Mouse (Mus musculus) gastrocnemius, adult 18-20 months (tissue): ENCODE results near the gene Rbm47. TPM values are rescaled to one million over a fixed set of nuclear protein-coding genes. Genes with fewer than 3 reads are reported as not detected.
A peak's percentile ranks its signal among the peaks of the same experiment; 100 is the strongest.
"Not testable (repeated sequence)": the region's sequence is repeated elsewhere in the genome, so short reads cannot be mapped to it uniquely, and the experiment has no call there.

ENCODE experiments used
- DNase-seq: peaks from one replicate; pipeline ENCODE4 v3.0.0; 2021; ENCODE audit warnings: low spot score
- total RNA-seq, 2 experiments: library from RNA; stranded (reverse); gene quantifications; 2 replicates each; pipeline ENCODE4 v1.2.3; 2021

Rbm47 gene
- total RNA-seq, 2 experiments from 2014 or later, result 0.57 to 0.66 TPM

DNA sequence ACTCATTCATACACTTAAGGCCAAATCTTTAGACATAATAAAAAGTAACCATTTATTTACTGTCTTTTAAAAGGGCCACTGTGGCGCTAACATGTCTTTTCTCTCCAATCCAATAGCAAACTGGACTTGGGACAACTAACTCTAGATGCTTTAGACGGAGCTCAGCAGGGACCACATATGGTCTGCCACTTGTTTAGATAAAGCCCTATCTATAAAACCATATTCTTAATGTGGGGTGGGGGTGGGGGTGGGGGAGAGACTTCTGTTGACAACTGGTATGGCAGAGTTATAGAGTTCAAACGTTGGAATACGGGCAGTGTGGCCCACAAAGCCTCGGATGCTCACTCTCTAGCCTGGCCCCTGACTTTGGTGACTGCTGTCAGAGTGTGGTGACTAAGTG lies 141.2 kb downstream of the Rbm47 start:
- DNase-seq, result no peak

DNA sequence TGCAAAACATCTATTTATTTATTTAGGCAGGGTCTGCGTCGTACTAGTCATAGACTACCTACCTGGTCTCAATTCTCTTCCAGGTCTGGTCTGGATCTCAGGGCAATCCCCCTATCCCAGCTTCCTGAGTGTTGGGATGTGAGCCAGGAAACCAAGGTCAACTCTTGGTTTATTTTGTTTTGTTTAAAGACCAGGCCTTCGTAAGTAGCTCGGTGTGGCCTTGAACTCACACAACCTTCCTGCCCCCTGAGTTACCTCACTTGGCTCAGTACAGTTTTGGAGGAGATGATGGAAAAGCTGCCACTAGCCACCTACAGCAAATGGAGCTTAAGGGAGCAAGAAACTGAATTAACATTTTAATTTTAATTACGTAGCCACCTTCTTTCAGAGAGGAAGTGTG lies 144.7 kb downstream of the Rbm47 start:
- no peak for DNase-seq

- DNase-seq, result no peak
Measured at GRCm38 (mm10) chr5:66027206-66027605, 145.7 kb downstream of the Rbm47 start.

- DNase-seq, result no peak
Measured at GRCm38 (mm10) chr5:66026796-66027195, 146.1 kb downstream of the Rbm47 start.

GRCm38 (mm10) chr5:66015449-66015961 lies 157.4 kb downstream of the Rbm47 start:
- no peak for DNase-seq

GRCm38 (mm10) chr5:66014437-66014836 lies 158.5 kb downstream of the Rbm47 start:
- no peak for DNase-seq

DNA sequence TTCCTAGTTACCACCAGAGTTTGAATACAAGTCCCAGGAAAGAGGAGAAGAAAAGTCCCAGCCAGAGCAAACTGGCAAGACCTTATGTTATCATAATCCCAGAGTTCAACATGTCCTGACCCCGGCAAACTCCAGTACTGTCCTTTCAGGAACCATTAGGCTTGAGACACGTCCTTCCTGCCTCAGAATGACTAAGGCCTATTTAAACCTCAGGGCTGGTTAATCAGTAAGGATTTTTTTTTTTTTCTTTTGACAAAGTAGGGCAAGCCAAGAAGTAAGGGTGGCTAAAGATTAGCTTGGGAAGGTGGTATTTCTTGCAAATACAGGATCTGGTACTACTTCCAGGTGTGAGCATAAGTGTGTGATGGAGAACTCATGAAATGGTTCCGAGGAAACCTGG lies 158.9 kb downstream of the Rbm47 start:
- DNase-seq, result no peak

DNA sequence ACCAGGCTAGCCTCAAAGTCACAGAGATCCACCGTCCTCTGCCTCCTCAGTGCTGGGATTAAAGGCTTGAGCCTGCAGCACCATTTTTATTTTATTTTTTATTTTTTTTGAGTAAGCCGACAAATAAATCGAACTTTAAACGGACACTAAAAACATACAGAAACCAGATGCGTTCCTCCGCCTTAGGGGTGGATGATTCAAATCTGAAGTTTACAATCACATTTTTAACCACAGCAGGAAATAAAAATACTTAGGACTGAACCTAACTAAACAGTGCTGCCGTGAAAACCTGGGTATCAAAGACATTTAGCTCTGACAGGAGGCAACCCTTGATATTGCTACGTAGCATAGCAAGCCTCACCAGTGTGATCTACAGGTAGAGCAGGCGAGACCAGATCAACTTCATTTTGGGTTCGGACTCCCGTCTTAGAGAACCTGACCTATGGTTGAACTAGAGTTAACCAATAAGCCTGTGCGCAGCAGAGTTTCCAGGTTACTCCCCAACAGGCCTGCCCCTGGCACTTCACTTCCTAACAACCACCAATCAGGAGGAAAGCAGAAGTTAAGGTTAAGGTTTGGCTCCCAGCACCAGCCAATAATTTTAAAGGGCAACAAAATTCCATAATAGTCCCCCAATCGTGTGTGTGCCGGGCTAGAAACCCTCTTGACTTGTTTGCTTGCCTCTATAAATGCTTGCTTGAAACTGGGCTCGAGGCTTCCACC lies 164.5 kb downstream of the Rbm47 start:
- DNase-seq, result no peak

GRCm38 (mm10) chr5:66005041-66005678 lies 167.8 kb downstream of the Rbm47 start:
- DNase-seq, result no peak

GRCm38 (mm10) chr5:66004134-66004925 lies 168.6 kb downstream of the Rbm47 start, which contains the start of gene 9130230L23Rik:
9130230L23Rik (minus strand) TSS chr5:66004285.
- no peak for DNase-seq

GRCm38 (mm10) chr5:66001232-66001631 lies 171.7 kb downstream of the Rbm47 start:
- DNase-seq, result no peak

- DNase-seq, result no peak
Measured at GRCm38 (mm10) chr5:66000567-66001125, 172.3 kb downstream of the Rbm47 start.

DNA sequence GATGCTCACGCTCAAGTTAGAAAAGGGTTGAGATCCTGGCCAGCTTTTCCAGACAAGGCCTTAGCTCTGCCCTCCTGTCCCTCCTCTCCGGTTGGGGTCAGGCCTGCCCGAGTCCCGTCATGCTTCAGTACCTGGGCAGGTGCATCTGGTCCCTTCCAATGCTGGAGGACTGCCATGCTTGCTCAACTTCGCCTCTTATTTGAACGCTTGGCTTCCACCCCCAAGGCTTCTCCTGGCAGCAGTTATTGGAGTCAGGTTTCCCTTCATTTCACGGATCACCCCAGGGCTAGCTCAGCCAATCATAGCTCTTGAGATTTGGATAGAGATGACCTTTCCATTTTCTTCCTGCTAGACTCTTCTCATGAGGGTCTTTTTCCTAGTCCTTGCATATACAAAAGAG lies 172.8 kb downstream of the Rbm47 start:
- peak; percentile 38 for DNase-seq

DNA sequence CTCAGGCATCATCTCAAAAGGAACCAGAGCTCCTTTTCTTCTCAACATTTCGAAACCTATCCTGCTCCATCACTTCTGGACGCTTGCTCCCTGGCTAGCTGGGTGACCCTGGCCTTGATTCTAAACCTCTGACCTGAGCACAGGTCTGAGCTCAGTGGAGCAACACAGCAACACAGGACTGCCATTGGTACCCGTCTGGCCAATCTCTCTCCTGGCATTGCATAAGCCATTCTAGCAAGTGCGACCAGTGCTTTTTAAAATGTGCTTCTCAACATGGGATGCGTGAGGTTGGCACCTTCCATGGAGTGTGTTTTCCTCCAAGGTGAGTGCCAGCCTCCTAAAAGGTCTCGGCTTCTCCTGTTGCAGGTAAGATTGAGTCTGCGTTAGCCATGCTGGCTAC lies 173.8 kb downstream of the Rbm47 start:
- no peak for DNase-seq

DNA sequence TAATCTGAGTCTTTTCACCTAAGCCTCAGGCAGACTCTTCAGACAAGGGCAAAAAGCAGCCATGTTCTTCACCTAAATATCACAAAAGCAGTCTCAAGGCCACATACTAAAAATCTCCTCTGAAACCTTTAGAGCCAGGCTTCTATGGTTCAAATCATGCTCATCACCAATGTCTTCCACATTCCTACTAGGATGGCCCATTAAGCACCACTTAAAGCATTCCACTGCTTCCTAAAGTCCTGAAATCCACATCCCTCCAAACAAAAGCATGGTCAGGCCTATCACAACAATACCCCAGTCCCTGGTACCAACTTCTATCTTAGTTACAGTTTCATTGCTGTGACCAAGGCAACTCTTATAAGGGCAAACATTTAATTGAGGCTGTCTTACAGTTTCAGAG lies 175.1 kb downstream of the Rbm47 start:
- DNase-seq, result no peak

DNA sequence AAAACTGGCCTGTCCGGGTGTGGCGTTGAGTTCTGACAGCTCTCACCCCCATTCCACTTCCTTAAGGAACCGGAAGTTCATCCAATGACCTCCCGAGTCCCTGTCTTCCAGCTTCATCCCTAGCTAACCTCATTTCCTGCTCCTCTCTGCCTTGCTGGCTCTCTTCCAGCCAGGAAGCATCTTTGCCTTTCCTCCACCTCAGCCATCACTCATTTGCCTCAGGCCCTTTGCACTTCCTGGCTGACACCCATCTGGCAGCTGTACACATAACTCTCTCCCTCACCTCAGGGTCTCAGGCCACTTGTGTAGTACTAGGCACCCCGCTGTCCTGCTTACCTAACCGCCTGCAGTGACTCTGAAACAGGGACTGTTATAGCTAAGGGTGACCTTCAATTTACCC lies 178.3 kb downstream of the Rbm47 start:
- DNase-seq, result no peak

GRCm38 (mm10) chr5:65991191-65991590 lies 181.7 kb downstream of the Rbm47 start:
- DNase-seq, result no peak

DNA sequence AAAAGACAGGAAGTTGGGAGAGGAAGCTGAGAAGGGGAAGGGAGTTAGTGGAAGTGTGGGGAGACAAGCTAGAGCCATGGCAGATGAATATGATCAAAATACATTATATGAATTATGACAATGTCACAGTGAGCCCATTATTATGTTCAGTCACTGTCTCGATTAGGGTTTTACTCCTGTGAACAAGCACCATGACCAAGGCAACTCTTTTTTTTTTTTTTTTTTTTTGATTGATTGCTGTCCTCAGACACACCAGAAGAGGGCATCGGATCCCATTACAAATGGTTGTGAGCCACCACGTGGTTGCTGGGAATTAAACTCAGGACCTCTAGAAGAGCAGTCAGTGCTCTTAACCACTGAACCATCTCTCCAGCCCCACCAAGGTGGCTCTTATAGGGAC lies 185.9 kb downstream of the Rbm47 start:
- DNase-seq, result not testable (repeated sequence)

DNA sequence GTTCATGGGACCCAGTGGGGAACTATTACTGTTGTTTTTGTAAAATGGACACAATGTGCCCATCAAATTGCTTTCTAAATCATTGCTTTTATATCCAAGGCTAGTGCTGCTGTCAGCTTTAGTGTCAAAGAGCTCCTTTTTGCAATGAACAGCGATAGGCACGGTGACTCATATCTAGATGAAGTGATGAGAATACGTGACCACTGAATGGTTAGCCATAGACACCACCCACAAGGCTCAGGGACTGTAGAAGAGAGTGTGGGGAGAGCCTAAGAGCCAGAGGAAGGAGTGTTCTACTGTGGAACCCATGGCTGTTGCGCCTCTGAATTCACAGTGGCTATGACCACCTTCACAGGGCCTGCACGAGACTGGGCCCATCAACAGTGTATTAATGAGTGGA lies 186.5 kb downstream of the Rbm47 start:
- no peak for DNase-seq

DNA sequence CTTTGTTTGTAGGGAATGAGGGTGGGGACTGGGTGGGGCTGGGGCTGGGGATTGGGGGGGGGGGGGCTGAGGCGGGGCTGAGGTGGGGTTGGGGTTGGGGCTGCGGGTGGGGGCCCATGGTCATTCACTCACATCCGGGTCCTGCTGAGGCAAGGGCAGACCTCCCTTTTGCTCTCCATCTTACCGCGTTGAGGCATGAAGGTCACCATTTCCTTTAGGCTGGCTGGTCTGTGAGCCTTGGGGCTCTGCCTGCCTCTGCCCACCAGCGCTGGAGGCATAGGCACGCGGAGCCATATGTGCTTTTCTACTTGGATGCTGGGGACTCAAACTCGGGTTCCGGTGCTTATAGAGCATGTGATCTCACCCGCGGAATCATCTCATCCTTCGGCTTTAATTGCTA lies 197.2 kb downstream of the Rbm47 start:
- no peak for DNase-seq

- no peak for DNase-seq
Measured at GRCm38 (mm10) chr5:65973189-65973588, 199.7 kb downstream of the Rbm47 start.

- no peak for DNase-seq
Measured at GRCm38 (mm10) chr5:65968004-65968403, 204.9 kb downstream of the Rbm47 start.
